Mouse (Mus musculus): ENCODE measurements around the gene Trit1.

Trit1 gene

GRCm38 (mm10) chr4:123016451-123016957 is at the start of gene Trit1:
Gene Trit1, plus strand, starts transcription at chr4:123016597.
- CTCF ChIA-PET, result interaction anchor here (0.8 to 1.4 kb wide), 4 partner anchors 9 to 125 kb away, joined by 3 to 6 read pairs (median 3); partner anchors contain the start of gene Mycl

GRCm38 (mm10) chr4:122968106-122968505 is 48.3 kb upstream of the Trit1 start:
- CTCF ChIA-PET, result no interaction called here

GRCm38 (mm10) chr4:122971191-122971590 is 45.2 kb upstream of the Trit1 start:
- CTCF ChIA-PET, result no interaction called here

GRCm38 (mm10) chr4:122971646-122972045 is 44.8 kb upstream of the Trit1 start:
- CTCF ChIA-PET, result interaction anchor here (0.6 kb wide), 1 partner anchor 706 kb away, joined by 3 read pairs; no protein-coding TSS in a partner anchor

- CTCF ChIA-PET, result interaction anchor here (0.6 kb wide), 1 partner anchor 705 kb away, joined by 3 read pairs; no protein-coding TSS in a partner anchor
Measured at GRCm38 (mm10) chr4:122972056-122972455, 44.3 kb upstream of the Trit1 start.

GRCm38 (mm10) chr4:122974976-122975520 is 41.3 kb upstream of the Trit1 start:
- CTCF ChIA-PET, result no interaction called here

GRCm38 (mm10) chr4:122976885-122977284 is 39.5 kb upstream of the Trit1 start:
- CTCF ChIA-PET, result no interaction called here

GRCm38 (mm10) chr4:122978850-122979249 is 37.5 kb upstream of the Trit1 start:
- CTCF ChIA-PET, result no interaction called here

GRCm38 (mm10) chr4:122979826-122980225 is 36.6 kb upstream of the Trit1 start:
- CTCF ChIA-PET, result interaction anchor here (0.6 to 0.8 kb wide), 2 partner anchors 10 to 79 kb away, joined by 3 read pairs; no protein-coding TSS in a partner anchor

GRCm38 (mm10) chr4:122980684-122981083 is 35.7 kb upstream of the Trit1 start:
- CTCF ChIA-PET, result interaction anchor here (0.5 to 0.8 kb wide), 3 partner anchors 34 to 188 kb away, joined by 3 to 4 read pairs (median 3); no protein-coding TSS in a partner anchor

- CTCF ChIA-PET, result interaction anchor here (0.5 kb wide), 1 partner anchor 189 kb away, joined by 3 read pairs; no protein-coding TSS in a partner anchor
Measured at GRCm38 (mm10) chr4:122981238-122981637, 35.2 kb upstream of the Trit1 start.

- CTCF ChIA-PET, result no interaction called here
Measured at GRCm38 (mm10) chr4:122981930-122982329, 34.5 kb upstream of the Trit1 start.

GRCm38 (mm10) chr4:122982537-122982936 is 33.9 kb upstream of the Trit1 start:
- CTCF ChIA-PET, result no interaction called here

GRCm38 (mm10) chr4:122983486-122984261 is 32.7 kb upstream of the Trit1 start:
- CTCF ChIA-PET, result no interaction called here

GRCm38 (mm10) chr4:122985110-122985509 is 31.3 kb upstream of the Trit1 start:
- CTCF ChIA-PET, result interaction anchor here (0.5 to 1.4 kb wide), 2 partner anchors 41 to 72 kb away, joined by 3 to 28 read pairs; no protein-coding TSS in a partner anchor

GRCm38 (mm10) chr4:122987421-122987820 is 29.0 kb upstream of the Trit1 start:
- CTCF ChIA-PET, result interaction anchor here (1.1 kb wide), 1 partner anchor 75 kb away, joined by 3 read pairs; no protein-coding TSS in a partner anchor

- CTCF ChIA-PET, result interaction anchor here (1.1 kb wide), 1 partner anchor 75 kb away, joined by 3 read pairs; no protein-coding TSS in a partner anchor
Measured at GRCm38 (mm10) chr4:122988004-122988403, 28.4 kb upstream of the Trit1 start.

GRCm38 (mm10) chr4:122991177-122991576 is 25.2 kb upstream of the Trit1 start:
- CTCF ChIA-PET, result no interaction called here

GRCm38 (mm10) chr4:122992276-122992675 is 24.1 kb upstream of the Trit1 start:
- CTCF ChIA-PET, result interaction anchor here (0.7 kb wide), 1 partner anchor 33 kb away, joined by 4 read pairs; no protein-coding TSS in a partner anchor

- CTCF ChIA-PET, result interaction anchor here (0.6 to 1.8 kb wide), 7 partner anchors 12 to 192 kb away, joined by 3 to 12 read pairs (median 3); no protein-coding TSS in a partner anchor
Measured at GRCm38 (mm10) chr4:122995404-122996220, 20.8 kb upstream of the Trit1 start, which contains the start of gene Mycl. Gene Mycl, plus strand, starts transcription at chr4:122995652.

- CTCF ChIA-PET, result interaction anchor here (0.6 to 1.8 kb wide), 2 partner anchors 11 to 86 kb away, joined by 4 to 12 read pairs; no protein-coding TSS in a partner anchor
Measured at GRCm38 (mm10) chr4:122996221-122996617, 20.2 kb upstream of the Trit1 start.

All from spleen, embryonic (tissue).